Mouse (Mus musculus): ENCODE measurements around the gene Otog.

DNA sequence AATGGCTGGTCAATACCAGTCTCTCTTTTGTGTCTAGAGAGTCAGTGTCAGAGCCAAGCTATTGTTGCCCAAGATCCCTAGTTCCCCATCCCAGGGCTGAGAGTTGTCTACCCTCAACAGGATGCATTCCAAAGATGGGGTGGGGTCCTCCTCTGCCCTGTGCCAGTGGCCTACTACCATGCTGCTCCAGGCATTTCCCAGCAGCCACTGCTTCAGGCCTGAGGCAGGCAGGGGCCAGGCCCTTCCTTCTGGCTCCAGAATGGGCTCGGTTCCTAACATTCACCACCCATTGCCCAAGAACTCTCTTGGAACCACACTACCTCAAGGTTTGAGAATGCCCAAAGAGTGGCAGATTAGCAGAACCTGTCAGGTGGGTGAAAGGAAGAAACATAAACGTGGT is 112.0 kb downstream of the Otog start:
- TF ChIP-seq CTCF (IDR thresholded peaks at IDR 0.05; ENCODE audit: extremely low read depth, insufficient read length, insufficient replicate concordance, low read depth, low read length) (no peak), POLR2A (IDR thresholded peaks at IDR 0.05; ENCODE audit: low read depth, low read length) (no peak)
